Mouse (Mus musculus): ENCODE data around the gene Gsta4.
"Not testable (repeated sequence)": the region's sequence is repeated elsewhere in the genome, so short reads cannot be mapped to it uniquely, and the experiment has no call there.

The Gsta4 gene

GRCm38 (mm10) chr9:78182474-78182873 lies at the start of gene Gsta4:
TSS of gene Gsta4 (plus strand) at chr9:78182774.
- not testable (repeated sequence) for DNase-seq

DNA sequence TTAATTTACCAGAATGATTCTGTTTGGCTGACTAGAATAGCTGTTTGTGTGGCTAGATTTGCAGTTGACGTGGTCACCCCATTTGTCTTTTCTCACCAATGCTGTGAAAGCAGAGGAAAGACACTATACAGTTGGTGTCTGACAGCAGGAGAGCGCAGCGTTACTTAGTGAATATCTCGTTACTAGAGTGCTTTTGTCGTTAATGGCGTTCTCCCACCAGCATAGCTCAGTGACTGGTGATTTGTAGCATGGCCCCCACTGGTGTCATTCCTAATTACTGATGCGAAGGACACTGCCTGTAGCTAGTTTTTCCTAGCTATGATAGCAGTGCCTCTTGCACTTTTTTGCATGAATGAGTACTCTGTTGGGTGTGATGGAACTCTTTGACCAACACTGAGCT lies 46.9 kb upstream of the Gsta4 start:
- DNase-seq, result no peak

- no peak for DNase-seq
Measured at GRCm38 (mm10) chr9:78138044-78138676, 44.4 kb upstream of the Gsta4 start.

- no peak for DNase-seq
Measured at GRCm38 (mm10) chr9:78139463-78139862, 43.1 kb upstream of the Gsta4 start.

- DNase-seq, result no peak
Measured at GRCm38 (mm10) chr9:78146099-78146498, 36.5 kb upstream of the Gsta4 start.

GRCm38 (mm10) chr9:78146627-78147026 lies 35.9 kb upstream of the Gsta4 start:
- DNase-seq, result no peak

DNA sequence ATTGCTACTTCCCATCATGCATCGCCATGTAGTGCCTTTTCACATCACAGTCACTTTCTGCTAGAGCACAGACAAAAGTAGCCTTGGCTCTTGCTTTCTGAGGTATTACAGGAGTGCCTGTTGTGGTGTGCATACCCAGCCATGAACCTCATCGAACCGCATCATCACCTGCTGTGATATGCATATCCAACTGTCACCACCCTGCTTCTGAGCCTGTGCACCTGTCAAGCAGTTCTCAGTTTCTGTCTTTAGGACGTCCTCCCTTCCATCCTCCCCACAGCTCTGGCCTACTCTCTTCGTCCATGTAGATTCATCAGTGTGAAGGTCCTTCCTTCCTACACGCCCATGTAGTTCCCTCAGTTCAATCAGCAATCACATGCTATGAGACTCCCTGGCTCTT lies 34.4 kb upstream of the Gsta4 start:
- no peak for DNase-seq

DNA sequence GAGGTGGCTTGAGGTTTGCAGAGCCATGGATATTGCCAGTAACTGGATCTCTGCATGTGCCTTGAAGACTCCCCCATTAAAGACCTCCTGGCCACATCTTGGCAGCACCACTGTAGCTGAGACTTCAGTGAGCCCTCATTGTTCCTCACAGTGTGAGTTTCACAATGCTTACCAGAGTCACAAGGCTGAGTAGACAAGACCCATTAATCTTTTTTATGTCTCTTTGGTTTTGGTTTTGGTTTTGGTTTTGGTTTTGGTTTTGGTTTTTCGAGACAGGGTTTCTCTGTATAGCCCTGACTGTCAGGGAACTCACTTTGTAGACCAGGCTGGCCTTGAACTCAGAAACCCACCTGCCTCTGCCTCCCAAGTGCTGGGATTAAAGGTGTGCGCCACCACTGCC lies 32.8 kb upstream of the Gsta4 start:
- DNase-seq, result not testable (repeated sequence)

- no peak for DNase-seq
Measured at GRCm38 (mm10) chr9:78154211-78154977, 28.2 kb upstream of the Gsta4 start.

DNA sequence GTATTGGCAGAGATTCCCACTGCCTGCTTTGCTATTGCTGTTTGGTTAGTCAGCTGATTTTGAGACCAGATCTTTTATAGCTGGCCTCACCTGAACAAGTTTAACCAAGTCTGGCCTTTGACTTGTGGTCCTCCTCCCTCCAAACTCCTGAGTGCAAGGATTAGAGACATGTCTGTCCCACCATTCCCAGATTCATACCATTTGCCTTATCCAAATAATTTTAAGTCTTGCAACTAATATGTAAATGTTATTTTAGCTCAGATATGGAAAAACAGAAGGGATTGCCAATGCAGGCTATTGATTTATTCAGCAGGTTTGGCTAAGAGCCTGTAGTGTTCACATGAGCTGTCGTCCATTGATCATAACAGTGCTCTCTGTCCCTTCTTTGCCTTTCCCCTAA lies 25.4 kb upstream of the Gsta4 start:
- DNase-seq, result no peak

GRCm38 (mm10) chr9:78163291-78163690 lies 19.3 kb upstream of the Gsta4 start:
- DNase-seq, result no peak

GRCm38 (mm10) chr9:78164741-78165140 lies 17.8 kb upstream of the Gsta4 start:
- DNase-seq, result no peak

GRCm38 (mm10) chr9:78165454-78165853 lies 17.1 kb upstream of the Gsta4 start:
- no peak for DNase-seq

- DNase-seq, result no peak
Measured at GRCm38 (mm10) chr9:78166694-78167452, 15.7 kb upstream of the Gsta4 start.

DNA sequence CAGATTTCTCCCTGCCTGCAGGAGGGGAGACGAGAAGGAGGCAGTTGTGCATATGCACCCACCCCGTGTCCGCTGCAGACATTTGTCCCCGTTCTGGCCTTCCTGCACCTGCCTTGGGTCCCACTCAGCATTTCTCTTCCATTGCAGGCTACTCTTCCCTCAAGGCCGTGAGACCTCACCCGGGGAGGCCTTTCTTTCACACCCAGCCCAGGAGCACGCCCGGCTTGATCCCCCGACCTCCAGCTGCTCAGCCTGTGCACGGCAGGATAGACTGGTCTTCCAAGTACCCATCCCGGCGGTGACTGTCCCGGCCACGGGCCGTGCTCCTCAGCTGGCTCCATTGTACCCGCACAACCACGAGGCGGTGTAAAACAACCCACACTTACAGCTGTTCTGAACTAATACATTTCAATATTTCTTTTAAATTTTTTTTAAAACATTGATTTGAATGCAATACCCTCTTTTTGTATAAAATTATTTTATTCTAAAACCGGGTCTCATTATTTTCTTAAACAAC lies 15.1 kb upstream of the Gsta4 start:
- no peak for DNase-seq

GRCm38 (mm10) chr9:78168864-78169263 lies 13.7 kb upstream of the Gsta4 start:
- no peak for DNase-seq

DNA sequence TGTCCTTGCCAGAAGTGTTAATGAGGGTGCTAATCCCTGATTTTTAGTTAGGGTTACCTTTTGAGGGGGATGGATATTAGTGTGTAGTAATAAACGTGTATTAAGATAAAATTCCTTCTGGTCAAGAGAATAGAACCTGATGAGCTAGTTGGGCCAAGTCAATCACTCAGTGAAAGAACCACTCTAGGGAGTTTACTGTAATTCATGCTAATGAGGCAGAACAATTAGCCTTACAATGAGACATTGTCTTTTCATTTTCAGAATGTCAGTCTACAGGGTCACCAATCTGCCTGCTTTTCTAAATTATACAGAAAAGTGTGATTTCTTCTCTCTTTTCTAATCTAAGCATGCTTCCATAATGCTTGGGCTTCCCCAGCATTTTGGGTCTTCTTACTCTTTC lies 8.6 kb upstream of the Gsta4 start:
- no peak for DNase-seq

DNA sequence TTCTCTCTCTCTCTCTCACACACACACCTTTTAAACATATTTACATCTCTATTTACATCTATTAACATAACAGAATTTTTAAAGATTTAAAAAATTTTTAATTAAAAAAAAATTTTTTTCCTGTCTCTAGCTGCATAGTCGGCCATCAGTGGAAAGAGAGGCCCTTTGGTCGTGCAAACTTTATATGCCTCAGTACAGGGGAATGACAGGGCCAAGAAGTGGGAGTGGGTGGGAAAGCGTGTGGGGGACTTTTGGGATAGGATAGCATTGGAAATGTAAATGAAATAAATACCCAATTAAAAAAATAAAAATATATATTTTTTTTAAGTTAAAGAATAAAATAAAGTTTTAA lies 7.7 kb upstream of the Gsta4 start:
- not testable (repeated sequence) for DNase-seq

DNA sequence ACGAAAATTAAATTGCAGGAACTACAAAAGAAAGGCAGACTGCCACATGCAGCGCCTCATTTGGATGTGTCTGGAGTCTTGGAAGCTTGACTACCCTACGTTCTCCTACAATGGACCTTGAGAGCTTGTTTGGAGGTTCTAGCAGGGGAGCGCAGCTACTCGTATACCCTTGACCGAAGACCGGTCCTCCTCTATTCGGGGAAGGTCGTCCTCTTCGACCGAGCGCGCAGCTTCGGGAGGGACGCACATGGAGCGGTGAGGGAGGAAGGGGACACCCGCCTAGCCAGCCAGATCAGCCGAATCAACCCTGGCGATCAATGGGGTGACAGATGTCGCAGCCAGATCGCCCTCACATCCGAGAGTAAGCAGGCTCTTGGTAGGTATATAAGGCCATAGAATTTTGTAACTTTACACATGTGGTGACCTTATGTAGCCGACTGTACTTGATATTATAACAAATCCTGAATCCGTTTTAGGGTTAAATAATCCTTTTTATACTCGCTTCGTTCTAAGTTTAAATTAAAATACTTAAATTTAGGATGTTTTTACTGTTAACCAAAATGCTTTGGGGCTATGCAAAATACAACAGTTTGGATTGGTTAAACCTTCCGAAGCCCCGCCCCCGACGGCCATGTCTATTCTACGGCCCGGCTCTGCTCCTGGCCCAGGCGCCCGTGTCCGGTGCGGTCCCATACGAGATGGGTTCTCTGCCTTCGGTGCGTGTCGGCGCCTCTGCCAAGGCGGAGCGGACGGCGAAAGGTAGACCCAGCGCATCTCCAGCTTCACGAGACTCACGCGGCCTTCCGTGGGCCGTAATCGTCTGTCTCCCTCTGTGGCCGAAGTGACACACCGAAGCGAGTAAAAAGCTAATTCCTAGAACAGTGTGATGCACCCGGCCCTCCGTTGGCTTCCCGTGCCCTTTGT lies 7.0 kb upstream of the Gsta4 start:
- DNase-seq, result peak; percentile 97 to 99

- peak; percentile 62 to 69 for DNase-seq
Measured at GRCm38 (mm10) chr9:78176201-78176727, 6.3 kb upstream of the Gsta4 start.

- peak in 1 of 2 experiments; percentile 18 for DNase-seq
Measured at GRCm38 (mm10) chr9:78176831-78177230, 5.7 kb upstream of the Gsta4 start.

- no peak for DNase-seq
Measured at GRCm38 (mm10) chr9:78178197-78178596, 4.4 kb upstream of the Gsta4 start.

Measured in cerebellum, postnatal 25 days (tissue).